Mouse (Mus musculus): ENCODE measurements around the gene Ttc39a. TPM values are rescaled to one million over a fixed set of nuclear protein-coding genes. Genes with fewer than 3 reads are reported as not detected.

Ttc39a gene
- total RNA-seq, 1 experiment from 2014 or later: 6.2 TPM

DNA sequence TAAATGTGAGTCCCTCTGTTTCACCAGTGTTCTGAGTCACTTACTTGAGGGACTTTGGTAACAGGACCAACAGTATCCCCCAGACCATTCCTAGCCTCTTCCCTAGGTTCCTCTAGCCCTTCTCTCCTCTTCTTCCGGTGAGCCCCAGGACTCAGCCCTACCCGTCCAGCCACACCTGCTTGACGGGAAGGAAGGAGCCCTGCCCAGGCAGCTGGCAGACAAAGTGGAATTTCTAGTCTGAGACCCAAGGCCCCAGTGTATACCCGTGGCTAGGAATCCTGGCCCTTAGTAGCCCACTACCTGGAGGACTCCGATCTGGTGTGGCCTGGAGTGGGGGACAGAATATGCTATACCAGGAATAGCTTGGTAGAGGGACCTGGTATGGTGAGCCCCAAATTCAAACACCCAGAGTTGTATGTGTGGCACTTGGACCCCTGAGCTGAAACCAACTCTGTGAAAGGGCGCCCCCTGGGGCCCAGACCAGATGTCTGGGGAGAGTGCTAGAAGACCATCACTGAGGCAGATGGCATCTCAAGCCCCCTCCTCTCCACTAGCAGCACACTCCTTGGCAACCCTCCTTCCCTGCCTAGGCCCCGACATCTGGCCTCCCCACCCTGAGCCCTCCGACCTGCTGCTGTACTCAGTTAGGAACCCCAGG lies 13.8 kb downstream of the Ttc39a start:
- peak; percentile 50 for DNase-seq

DNA sequence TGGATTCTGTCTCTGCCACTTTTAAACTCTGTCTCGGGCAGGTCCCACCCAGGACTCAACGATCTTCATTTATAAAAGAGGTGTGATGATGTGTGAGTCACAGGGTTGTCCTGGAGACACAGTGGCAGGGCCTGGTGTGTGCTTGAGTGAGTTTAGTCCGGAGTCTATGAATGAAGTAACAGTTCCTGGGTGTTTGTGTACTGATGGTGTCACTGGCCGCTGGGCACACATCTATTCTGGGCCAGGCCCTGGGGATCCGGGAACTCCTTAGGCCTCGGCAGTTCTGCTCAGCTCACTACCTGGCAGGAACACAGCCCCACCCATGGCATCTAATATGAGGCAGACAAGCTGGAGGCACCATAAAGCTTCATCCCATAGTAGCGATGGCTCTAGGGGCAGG lies 15.2 kb downstream of the Ttc39a start:
- DNase-seq: no peak

- no peak for DNase-seq
Measured at GRCm38 (mm10) chr4:109422436-109422835, 16.0 kb downstream of the Ttc39a start.

- DNase-seq: no peak
Measured at GRCm38 (mm10) chr4:109423438-109423837, 17.0 kb downstream of the Ttc39a start.

- no peak for DNase-seq
Measured at GRCm38 (mm10) chr4:109427058-109427457, 20.6 kb downstream of the Ttc39a start.

DNA sequence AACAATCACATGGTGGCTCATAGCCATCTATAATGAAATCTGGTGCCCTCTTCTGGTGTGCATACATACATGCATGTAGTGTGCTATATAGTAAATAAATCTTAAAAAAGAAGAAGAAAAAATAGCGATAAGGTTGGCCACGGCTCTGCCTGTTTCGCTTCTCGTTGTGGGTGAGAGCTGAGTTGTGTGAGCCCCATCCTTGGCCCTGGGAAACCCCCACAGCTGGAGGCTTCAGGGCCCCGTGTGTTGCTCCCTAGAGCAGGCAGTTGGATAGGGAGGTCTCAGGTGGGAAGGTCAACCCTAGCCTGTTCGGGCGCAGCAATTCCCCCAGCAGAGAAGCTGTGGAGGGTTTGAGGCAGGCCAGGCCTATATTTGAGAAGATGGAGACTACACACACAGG lies 23.8 kb downstream of the Ttc39a start:
- no peak for DNase-seq

GRCm38 (mm10) chr4:109430854-109431253 lies 24.4 kb downstream of the Ttc39a start:
- DNase-seq: peak; percentile 65

DNA sequence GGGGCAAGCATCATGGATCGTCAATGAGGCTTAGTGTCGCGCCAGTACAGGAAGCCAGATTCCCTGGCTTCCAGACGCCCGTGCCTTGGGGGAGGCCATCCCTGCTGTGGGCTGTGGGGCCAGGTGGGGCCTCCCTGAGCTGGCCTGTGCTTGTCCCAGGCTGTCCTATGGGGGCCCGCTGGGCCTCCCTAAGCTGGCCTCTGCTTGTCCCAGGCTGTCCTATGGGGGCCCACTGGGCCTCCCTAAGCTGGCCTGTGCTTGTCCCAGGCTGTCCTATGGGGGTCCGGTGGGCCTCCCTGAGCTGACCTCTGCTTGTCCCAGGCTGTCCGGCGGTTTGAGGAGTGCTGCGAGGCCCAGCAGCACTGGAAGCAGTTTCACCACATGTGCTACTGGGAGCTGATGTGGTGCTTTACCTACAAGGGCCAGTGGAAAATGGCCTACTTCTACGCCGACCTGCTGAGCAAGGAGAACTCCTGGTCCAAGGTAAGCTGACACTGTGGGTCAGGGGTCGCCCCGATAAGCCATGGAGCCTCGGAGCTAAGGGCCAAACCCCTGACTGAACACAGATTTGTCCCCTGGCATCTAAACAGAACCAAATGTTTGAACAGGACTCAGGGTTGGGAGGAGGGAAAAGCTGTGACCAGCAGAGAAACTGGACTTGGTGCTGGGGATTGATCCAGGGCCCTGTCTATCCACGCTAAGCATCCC lies 26.4 kb downstream of the Ttc39a start:
- DNase-seq: no peak

- peak; percentile 79 for DNase-seq
Measured at GRCm38 (mm10) chr4:109433641-109434040, 27.2 kb downstream of the Ttc39a start.

DNA sequence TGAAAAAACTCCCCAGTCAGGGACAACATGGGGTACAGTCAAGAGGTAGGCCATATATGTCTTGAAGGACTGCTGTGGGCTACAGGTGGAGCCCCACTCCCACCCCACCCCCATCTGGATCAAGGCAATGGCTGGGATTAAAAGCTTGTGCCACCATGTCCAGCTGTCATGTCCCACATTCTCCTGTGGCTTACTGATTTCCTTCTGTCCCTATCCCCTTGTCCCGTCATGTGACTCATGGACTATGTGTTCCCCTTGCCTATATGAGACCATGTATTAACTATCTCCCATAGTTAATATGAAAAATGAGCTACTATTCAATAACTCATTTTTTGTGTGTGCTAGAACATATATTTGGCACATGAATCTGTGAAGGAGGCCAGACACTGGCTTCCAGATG lies 27.8 kb downstream of the Ttc39a start:
- DNase-seq: no peak

DNA sequence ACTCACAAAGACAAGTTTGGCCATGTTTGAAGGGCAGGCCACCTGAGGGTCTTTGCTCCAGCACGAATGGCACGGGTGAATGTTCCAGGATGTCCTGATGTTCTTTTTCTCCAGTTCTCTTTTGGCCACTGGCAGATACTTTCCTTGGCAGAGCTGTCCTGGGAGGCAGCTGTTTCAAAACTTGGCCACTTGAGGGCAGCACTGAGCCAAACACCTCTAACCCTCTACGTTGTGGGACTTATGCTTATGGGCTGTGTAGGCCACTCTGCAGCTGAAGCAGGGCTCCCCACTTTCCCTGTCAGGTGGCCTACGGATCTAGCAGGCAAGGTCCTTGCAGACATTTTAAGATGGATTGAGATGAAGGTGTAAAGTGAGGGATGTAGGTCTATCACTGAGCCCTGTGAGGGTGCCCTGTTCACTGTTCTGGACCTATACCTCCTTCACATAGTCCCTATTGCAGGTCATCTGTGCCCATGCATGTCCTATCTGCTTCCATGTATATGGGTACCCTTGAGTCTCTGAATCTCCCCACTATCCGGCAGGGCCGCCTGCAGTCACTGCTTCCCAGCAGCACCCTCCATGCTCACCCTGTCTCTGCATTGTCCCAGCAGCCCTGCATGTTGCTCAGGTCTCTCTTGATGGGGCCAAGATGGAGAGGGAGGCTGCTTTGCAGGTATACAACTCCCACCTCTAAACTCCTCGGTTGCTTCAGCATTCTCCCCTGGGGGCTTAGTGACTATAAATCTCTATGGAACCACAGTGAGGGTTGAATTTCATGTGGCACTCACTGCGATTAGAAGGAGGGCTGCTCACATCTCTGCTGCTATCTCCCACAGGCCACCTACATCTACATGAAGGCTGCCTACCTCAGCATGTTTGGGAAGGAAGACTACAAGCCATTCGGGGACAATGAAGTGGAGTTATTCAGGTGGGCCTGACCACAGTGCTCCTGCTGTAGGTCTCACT lies 31.8 kb downstream of the Ttc39a start:
- DNase-seq: peak; percentile 85

DNA sequence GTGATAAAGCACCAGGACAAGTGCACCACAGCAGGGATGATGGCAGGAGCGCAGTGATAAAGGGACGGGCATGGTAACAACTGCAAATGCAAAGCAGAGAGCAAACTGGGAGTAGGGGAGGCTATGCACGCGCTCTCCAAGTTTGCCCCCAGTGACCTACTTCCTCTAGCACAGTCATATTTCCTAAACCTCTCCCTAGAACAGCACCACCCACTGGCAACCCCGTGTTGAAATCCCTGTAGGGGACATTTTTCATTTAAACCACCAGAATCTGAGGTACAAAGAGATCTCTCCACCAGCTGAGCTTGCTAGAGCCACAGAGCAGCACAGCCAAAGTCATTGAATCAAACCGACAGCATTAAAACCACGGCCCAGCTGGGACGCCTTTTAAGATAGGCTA lies 32.7 kb downstream of the Ttc39a start:
- DNase-seq: no peak

DNA sequence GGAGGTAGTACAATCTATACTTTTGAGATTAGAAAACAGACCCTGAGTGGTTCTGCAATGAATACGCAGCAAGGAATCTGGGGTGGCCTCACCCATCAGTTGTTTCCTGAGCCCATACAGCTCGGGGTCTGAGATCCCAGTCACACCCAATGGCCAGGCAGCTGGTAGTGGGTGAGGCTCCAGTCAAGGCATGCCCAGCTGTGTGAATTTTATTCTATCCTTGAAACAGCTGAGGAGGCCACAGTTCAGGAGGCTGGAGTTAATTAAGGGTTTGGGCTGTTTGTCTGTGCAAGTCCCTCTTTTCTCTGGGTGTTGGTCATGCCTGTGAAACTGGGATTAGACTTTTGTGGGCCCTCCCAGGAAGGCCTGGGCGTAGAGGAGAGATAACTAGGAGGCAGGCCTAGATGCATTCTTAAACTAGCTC lies 33.4 kb downstream of the Ttc39a start:
- no peak for DNase-seq

- no peak for DNase-seq
Measured at GRCm38 (mm10) chr4:109440381-109440780, 34.0 kb downstream of the Ttc39a start.

DNA sequence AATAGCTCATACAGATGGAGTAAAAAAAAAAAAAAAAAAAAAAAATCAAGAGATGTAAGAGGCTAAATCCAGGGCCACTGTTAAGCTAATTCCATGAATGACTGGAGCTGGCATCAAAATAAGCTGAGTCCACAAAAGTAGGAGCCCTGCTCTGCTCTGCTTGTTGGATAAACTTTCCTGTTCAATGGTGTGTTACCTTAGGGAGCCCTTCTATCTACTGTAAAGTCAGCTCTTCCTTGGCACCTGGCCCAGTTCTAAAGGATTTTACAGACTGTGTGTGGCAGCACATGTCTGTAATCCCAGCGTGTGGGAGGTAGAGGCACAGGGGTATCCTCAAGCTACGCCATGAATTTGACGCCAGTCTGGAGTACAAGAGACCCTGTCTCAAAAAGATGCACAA lies 34.6 kb downstream of the Ttc39a start:
- DNase-seq: no peak

DNA sequence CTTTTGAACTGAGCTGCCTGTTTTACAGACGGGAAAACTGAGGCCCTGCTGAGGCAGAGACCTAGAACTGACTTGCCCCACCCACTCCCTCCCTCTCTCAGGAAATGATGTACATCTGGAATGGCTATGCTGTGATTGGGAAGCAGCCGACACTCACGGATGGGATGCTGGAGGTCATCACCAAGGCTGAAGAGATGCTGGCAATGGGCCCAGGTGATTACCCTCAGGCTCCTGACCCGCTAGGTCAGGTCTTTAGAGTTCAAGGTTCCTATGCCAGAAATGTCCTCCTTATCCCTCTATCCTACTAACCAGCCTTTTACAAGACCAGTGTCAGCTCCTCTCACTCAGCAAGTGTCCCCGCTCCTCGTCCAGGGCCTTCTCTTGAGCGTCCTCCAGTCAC lies 35.7 kb downstream of the Ttc39a start:
- peak; percentile 57 for DNase-seq

DNA sequence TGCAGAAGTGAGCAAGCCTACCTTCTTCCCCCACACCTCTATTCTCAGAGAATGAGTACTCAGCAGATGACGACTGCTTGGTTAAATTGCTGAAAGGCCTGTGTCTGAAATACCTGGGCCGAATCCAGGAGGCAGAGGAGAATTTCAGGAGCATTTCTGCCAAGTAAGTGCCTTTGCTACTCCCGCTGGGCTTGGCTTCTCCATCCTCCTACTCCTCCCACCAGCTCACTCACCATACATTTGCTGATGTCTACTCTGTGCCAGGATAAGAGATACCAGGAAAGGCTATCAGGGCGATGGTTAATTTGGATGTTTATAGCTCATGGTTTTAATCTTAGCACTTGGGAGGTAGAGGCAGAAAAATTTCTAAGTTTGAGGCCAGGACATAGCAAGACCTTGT lies 36.2 kb downstream of the Ttc39a start:
- DNase-seq: no peak

DNA sequence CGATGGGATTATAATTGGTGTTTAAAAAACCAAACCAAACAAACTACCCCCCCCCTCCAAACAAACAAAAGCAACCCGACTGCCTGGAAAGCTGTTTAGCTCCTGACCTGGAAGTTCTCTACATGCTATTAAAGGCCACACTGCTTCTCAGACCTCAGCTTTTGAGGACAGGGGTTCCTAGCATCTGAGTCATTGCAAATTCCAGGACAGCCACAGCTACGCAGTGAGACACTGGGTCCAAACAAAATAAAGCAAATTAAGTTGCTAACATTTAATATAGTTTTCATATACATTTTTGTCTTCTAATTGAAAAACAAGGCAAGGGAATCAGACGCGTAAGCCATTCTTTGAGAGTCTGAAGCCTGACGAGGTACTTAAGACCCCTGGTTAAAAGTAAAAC lies 38.0 kb downstream of the Ttc39a start:
- no peak for DNase-seq

DNA sequence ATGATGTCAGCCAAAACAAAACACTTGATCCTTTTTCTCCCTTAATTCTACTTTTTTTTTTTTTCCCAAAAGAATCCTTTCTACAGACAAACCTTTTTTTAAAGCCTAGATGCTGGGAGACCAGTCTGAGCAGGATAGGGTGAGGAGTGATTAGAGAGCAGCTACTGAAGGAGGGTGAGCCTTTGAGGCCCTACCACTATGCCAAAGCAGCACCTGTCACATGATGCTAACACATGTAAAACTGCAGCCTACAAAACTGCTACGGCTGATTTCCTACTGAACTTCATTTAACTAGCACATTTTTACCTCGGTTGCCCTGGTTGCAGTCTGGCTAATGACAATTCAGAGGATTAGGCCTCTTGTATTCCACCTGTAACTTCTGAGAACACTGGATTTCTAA lies 38.5 kb downstream of the Ttc39a start:
- DNase-seq: no peak

- DNase-seq: no peak
Measured at GRCm38 (mm10) chr4:109445397-109445796, 39.0 kb downstream of the Ttc39a start.

GRCm38 (mm10) chr4:109445956-109446355 lies 39.5 kb downstream of the Ttc39a start:
- DNase-seq: no peak

- no peak for DNase-seq
Measured at GRCm38 (mm10) chr4:109448531-109448930, 42.1 kb downstream of the Ttc39a start.

DNA sequence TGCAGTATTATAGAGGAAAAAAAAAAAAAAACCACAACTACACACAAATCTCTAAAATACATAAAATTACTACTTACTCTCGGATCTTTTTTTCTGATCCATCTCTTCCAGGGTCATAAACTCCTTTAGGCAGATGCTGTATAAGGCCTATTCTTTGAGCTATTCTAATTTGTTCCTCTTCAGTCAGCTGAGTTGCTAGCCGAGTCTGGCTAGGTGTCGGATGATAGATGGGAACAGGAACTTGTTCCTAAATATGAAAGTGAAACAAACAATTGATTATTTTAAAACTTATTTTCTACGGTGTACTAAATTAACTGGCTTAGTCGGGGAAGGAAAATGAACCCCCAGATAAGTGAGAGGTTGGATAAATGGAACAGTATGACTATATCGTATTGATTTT lies 50.4 kb downstream of the Ttc39a start:
- DNase-seq: no peak
